Mouse (Mus musculus) heart, embryonic 16.5 days (tissue): ENCODE data around the gene Kmt2a. TPM values are rescaled to one million over a fixed set of nuclear protein-coding genes. Genes with fewer than 3 reads are reported as not detected.
"Not testable (repeated sequence)": the region's sequence is repeated elsewhere in the genome, so short reads cannot be mapped to it uniquely, and the experiment has no call there.

ENCODE experiments used
- ATAC-seq: fragments of 200-750 bp; cut with Nextera tagmentation; replicated peaks from 2 replicates; pipeline ENCODE4 v1.8.0; 2017; ENCODE audit warnings: moderate number of reproducible peaks; ENCODE audit not compliant: insufficient read depth, low FRiP score; ENCODE audit errors: extremely low read depth
- H3K27ac ChIP-seq: fragments of 300-500 bp; sonication (generic); 2 replicates; pipeline ENCODE4 v1.5.1; 2014; ENCODE audit warnings: mild to moderate bottlenecking, low read length, control low read depth, moderate library complexity
- H3K27me3 ChIP-seq: fragments of 300-500 bp; sonication (generic); 2 replicates; pipeline ENCODE4 v1.6.1; 2014; ENCODE audit warnings: low read length, mixed read lengths; ENCODE audit not compliant: control insufficient read depth, insufficient read depth
- H3K36me3 ChIP-seq: fragments of 300-500 bp; sonication (generic); 2 replicates; pipeline ENCODE4 v1.6.1; 2014; ENCODE audit not compliant: control insufficient read depth, insufficient read depth
- H3K4me1 ChIP-seq: fragments of 300-500 bp; sonication (generic); 2 replicates; pipeline ENCODE4 v1.6.1; 2014; ENCODE audit warnings: low read length, mixed read lengths; ENCODE audit not compliant: control insufficient read depth, insufficient read depth
- H3K4me2 ChIP-seq: fragments of 300-500 bp; sonication (generic); 2 replicates; pipeline ENCODE4 v1.6.1; 2014; ENCODE audit warnings: low read depth, mild to moderate bottlenecking, control low read depth, low read length
- H3K4me3 ChIP-seq: fragments of 300-500 bp; sonication (generic); 2 replicates; pipeline ENCODE4 v1.5.1; 2014; ENCODE audit warnings: mild to moderate bottlenecking, control low read depth, low read length
- H3K9ac ChIP-seq: fragments of 300-500 bp; sonication (generic); 2 replicates; pipeline ENCODE4 v1.6.1; 2014; ENCODE audit warnings: low read length, control low read depth
- H3K9me3 ChIP-seq: fragments of 300-500 bp; sonication (generic); replicated peaks from 2 replicates; pipeline ENCODE4 v1.6.1; 2016; ENCODE audit warnings: low read length; ENCODE audit not compliant: control insufficient read depth
- WGBS: fragments of 180-500 bp; shearing (Covaris S2); extraction: QIAGEN DNeasy Blood & Tissue Kit; methylation state at CpG from one replicate; pipeline ENCODE4 v1.1.7; 2014; 5-methylcytosine and 5-hydroxymethylcytosine counted together
- polyA plus RNA-seq: library from polyadenylated mRNA; unstranded; fragments of >200 nt; fragmentation: Nextera tagmentation; extraction: Ambion mirVana; gene quantifications from 2 replicates; pipeline ENCODE4 v1.2.1, GENCODE M21; 2015

Kmt2a gene
- polyA plus RNA-seq, 1 experiment from 2014 or later = 7.7 TPM

- ATAC-seq = no peak
- H3K9ac ChIP-seq = peak overlapping the region; percentile 79
- WGBS = 48% methylated on average over 9 of the region's 9 CpGs
- peak overlapping the region; percentile 98 for H3K4me2 ChIP-seq
- peak overlapping the region; percentile 62 for H3K4me3 ChIP-seq
- peaks cover 4% of the 10 kb centered on the region for H3K36me3 ChIP-seq
- H3K27me3 ChIP-seq = peaks cover 9% of the 10 kb centered on the region
- H3K9me3 ChIP-seq = no peaks in the 10 kb centered on the region
- H3K4me1 ChIP-seq = peaks cover 8% of the 10 kb centered on the region
- no peak overlapping the region for H3K27ac ChIP-seq
Observed at GRCm38 (mm10) chr9:44799958-44800324, 81.2 kb downstream of the Kmt2a start.

GRCm38 (mm10) chr9:44799102-44799957, 81.8 kb downstream of the Kmt2a start, which contains the start of gene Tmem25:
Tmem25 (minus strand) TSS chr9:44799307.
- peak within 1 kb of the TSS; percentile 62 for H3K4me3 ChIP-seq
- no peaks in the 10 kb centered on the region for H3K9me3 ChIP-seq
- peaks cover 8% of the 10 kb centered on the region for H3K4me1 ChIP-seq
- under 1% methylated on average over 73 of the region's 75 CpGs for WGBS
- ATAC-seq = peak; percentile 93
- no peaks in the 10 kb centered on the region for H3K36me3 ChIP-seq
- peaks cover 9% of the 10 kb centered on the region for H3K27me3 ChIP-seq
- peak within 1 kb of the TSS; percentile 98 for H3K4me2 ChIP-seq
- H3K9ac ChIP-seq = peak within 1 kb of the TSS; percentile 79
- H3K27ac ChIP-seq = peak within 1 kb of the TSS; percentile 74

- no peak overlapping the region for H3K9ac ChIP-seq
- H3K4me3 ChIP-seq = no peak overlapping the region
- H3K9me3 ChIP-seq = no peaks in the 10 kb centered on the region
- peak overlapping the region; percentile 98 for H3K4me2 ChIP-seq
- H3K27me3 ChIP-seq = peaks cover 9% of the 10 kb centered on the region
- no peaks in the 10 kb centered on the region for H3K36me3 ChIP-seq
- H3K4me1 ChIP-seq = peaks cover 8% of the 10 kb centered on the region
- H3K27ac ChIP-seq = no peak overlapping the region
- WGBS = 37% methylated on average over 7 of the region's 7 CpGs
- ATAC-seq = no peak
Observed at GRCm38 (mm10) chr9:44798298-44798697, 82.8 kb downstream of the Kmt2a start.

- no peak overlapping the region for H3K27ac ChIP-seq
- H3K9ac ChIP-seq = no peak overlapping the region
- H3K36me3 ChIP-seq = peaks cover 29% of the 10 kb centered on the region
- peaks cover 2% of the 10 kb centered on the region for H3K27me3 ChIP-seq
- H3K4me2 ChIP-seq = no peak overlapping the region
- 72% methylated on average over 9 of the region's 9 CpGs for WGBS
- H3K4me1 ChIP-seq = no peaks in the 10 kb centered on the region
- H3K4me3 ChIP-seq = no peak overlapping the region
- H3K9me3 ChIP-seq = no peaks in the 10 kb centered on the region
- ATAC-seq = no peak
Observed at GRCm38 (mm10) chr9:44792842-44793241, 88.3 kb downstream of the Kmt2a start.

GRCm38 (mm10) chr9:44772750-44773651, 108.1 kb downstream of the Kmt2a start:
- Histone ChIP-seq H3K9ac (peak overlapping the region; percentile 85), H3K4me2 (peak overlapping the region; percentile 86), H3K9me3 (no peaks in the 10 kb centered on the region), H3K27ac (peak overlapping the region; percentile 82), H3K4me1 (peaks cover 3% of the 10 kb centered on the region), H3K4me3 (peak overlapping the region; percentile 73), H3K36me3 (peaks cover 13% of the 10 kb centered on the region), H3K27me3 (no peaks in the 10 kb centered on the region)
- under 1% methylated on average over 41 of the region's 41 CpGs for WGBS
- peak; percentile 98 for ATAC-seq

GRCm38 (mm10) chr9:44772392-44772749, 108.7 kb downstream of the Kmt2a start:
- H3K9ac ChIP-seq = 0 out of 2 replicates have a peak overlapping the region, but pooled peaks have one; percentile 6
- no peak overlapping the region for H3K4me2 ChIP-seq
- peak overlapping the region; percentile 33 for H3K27ac ChIP-seq
- 17% methylated on average over 5 of the region's 5 CpGs for WGBS
- no peaks in the 10 kb centered on the region for H3K27me3 ChIP-seq
- no peaks in the 10 kb centered on the region for H3K9me3 ChIP-seq
- peaks cover 13% of the 10 kb centered on the region for H3K36me3 ChIP-seq
- H3K4me1 ChIP-seq = peaks cover 3% of the 10 kb centered on the region
- no peak overlapping the region for H3K4me3 ChIP-seq
- ATAC-seq = no peak

- Histone ChIP-seq H3K4me3 (no peak overlapping the region), H3K9ac (no peak overlapping the region), H3K4me2 (no peak overlapping the region), H3K27me3 (no peaks in the 10 kb centered on the region), H3K36me3 (peaks cover 10% of the 10 kb centered on the region), H3K27ac (no peak overlapping the region), H3K9me3 (no peaks in the 10 kb centered on the region), H3K4me1 (peaks cover 3% of the 10 kb centered on the region)
- WGBS = 91% methylated on average over 5 of the region's 5 CpGs
- ATAC-seq = no peak
Observed at GRCm38 (mm10) chr9:44771376-44771775, 109.7 kb downstream of the Kmt2a start.

- H3K4me2 ChIP-seq = peak overlapping the region; percentile 91
- not testable (repeated sequence) for H3K9me3 ChIP-seq, ATAC-seq, H3K27me3 ChIP-seq, H3K36me3 ChIP-seq
- H3K27ac ChIP-seq = peak overlapping the region; percentile 99
- WGBS = 45% methylated on average over 7 of the region's 9 CpGs
- H3K4me3 ChIP-seq = peak overlapping the region; percentile 100
- H3K4me1 ChIP-seq = peaks cover 18% of the 10 kb centered on the region
- peak overlapping the region; percentile 99; the same call in 1 of the 2 replicates for H3K9ac ChIP-seq
Observed at GRCm38 (mm10) chr9:44768029-44768394, 113.1 kb downstream of the Kmt2a start.
